Mouse (Mus musculus) bone marrow, adult 2 months (tissue): Measurements from ENCODE around the gene Spata46.

Source experiments
- CTCF ChIP-seq: fragments of 200-500 bp; IDR thresholded peaks from 2 replicates; pipeline ENCODE4 v1.5.1; 2011; ENCODE audit warnings: low read length, control low read depth; ENCODE audit not compliant: control insufficient read depth, insufficient read depth
- POLR2A ChIP-seq: fragments of 200-500 bp; IDR thresholded peaks from 2 replicates; pipeline ENCODE4 v1.6.1; 2011; ENCODE audit warnings: low read depth, mild to moderate bottlenecking, control low read depth, low read length, borderline replicate concordance; ENCODE audit not compliant: control insufficient read depth

GRCm38 (mm10) chr1:170294786-170295570 is 13.6 kb upstream of the Spata46 start:
- TF ChIP-seq CTCF (no peak), POLR2A (no peak)
